Mouse (Mus musculus) spleen, adult 2 months (tissue): ENCODE measurements around the gene Pqlc2. TPM values are rescaled to one million over a fixed set of nuclear protein-coding genes. Genes with fewer than 3 reads are reported as not detected.
A peak's percentile ranks its signal among the peaks of the same experiment; 100 is the strongest.

Experiments used
- DNase-seq, 2 experiments: peaks; one replicate each; pipeline versions ENCODE4 v3.0.0 to v3.0.0-alpha.2; 2012 to 2021; ENCODE audit warnings: low spot score in 2 of 2, low read depth in 1 of 2
- H3K27ac ChIP-seq: fragments of 200-500 bp; 2 replicates; pipeline ENCODE4 v1.5.1; 2012; ENCODE audit warnings: low read length, inconsistent platforms; ENCODE audit not compliant: insufficient read depth
- H3K27me3 ChIP-seq: fragments of 200-500 bp; 2 replicates; pipeline ENCODE4 v1.6.1; 2012; ENCODE audit warnings: mild to moderate bottlenecking, moderate library complexity, low read length, inconsistent platforms; ENCODE audit not compliant: control insufficient read depth, insufficient read depth
- H3K36me3 ChIP-seq: fragments of 200-500 bp; 2 replicates; pipeline ENCODE4 v1.6.1; 2012; ENCODE audit warnings: mild to moderate bottlenecking, low read length, inconsistent platforms; ENCODE audit not compliant: control insufficient read depth, insufficient read depth
- H3K4me1 ChIP-seq: fragments of 200-500 bp; 2 replicates; pipeline ENCODE4 v1.6.1; 2011; ENCODE audit warnings: inconsistent platforms; ENCODE audit not compliant: control insufficient read depth, insufficient read depth, insufficient read length
- H3K4me3 ChIP-seq: fragments of 200-500 bp; 2 replicates; pipeline ENCODE4 v1.5.1; 2011; ENCODE audit warnings: mild to moderate bottlenecking, inconsistent platforms; ENCODE audit not compliant: insufficient read depth, insufficient read length; ENCODE audit errors: extremely low read depth
- CTCF ChIP-seq: fragments of 200-500 bp; IDR thresholded peaks from 2 replicates; pipeline ENCODE4 v1.5.1; 2011; ENCODE audit warnings: mild to moderate bottlenecking, inconsistent platforms; ENCODE audit not compliant: insufficient read depth, insufficient read length, insufficient replicate concordance; ENCODE audit errors: extremely low read depth
- POLR2A ChIP-seq: fragments of 200-500 bp; IDR thresholded peaks from 2 replicates; pipeline ENCODE4 v1.6.1; 2011; ENCODE audit warnings: low read depth, low read length, inconsistent platforms
- WGBS: fragments of 180-500 bp; shearing (Covaris S2); methylation state at CpG from one replicate; pipeline ENCODE4 v1.1.7; 2018; 5-methylcytosine and 5-hydroxymethylcytosine counted together
- polyA plus RNA-seq: library from polyadenylated mRNA; depleted of rRNA; stranded (reverse); fragments of >200 nt; gene quantifications from 2 replicates; pipeline ENCODE4 v1.2.3, GENCODE M21; 2012

Pqlc2 gene
- polyA plus RNA-seq, 1 experiment = 48.3 TPM

DNA sequence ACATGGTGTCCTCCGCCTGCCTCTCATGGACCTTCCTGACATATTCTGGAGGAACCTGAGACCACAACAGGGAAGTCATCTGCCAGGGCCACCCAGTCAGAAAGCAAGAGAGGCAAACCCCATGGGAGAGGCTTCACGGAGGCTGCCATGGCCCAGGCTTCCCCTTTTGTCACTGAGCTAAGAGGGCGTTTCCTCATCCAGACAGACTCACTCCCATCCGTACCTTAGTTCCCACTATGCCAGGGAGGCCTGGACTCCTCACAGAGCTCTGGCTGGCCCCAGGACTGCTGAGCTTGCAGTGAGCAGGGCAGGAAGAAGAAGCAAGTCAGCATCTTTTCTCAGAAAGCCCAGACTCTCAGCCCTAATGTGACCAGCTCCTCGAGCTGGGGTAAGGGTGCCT lies 2.6 kb downstream of the Pqlc2 start:
- Histone ChIP-seq H3K36me3 (peaks cover 1% of the 10 kb centered on the region), H3K4me1 (peaks cover 27% of the 10 kb centered on the region), H3K27me3 (no peaks in the 10 kb centered on the region), H3K27ac (peak overlapping the region; percentile 48), H3K4me3 (no peak overlapping the region)
- TF ChIP-seq POLR2A (no peak), CTCF (no peak)
- WGBS = 29% methylated on average over 5 of the region's 5 CpGs
- DNase-seq = peak; percentile 42 to 71

- H3K4me1 ChIP-seq = peaks cover 22% of the 10 kb centered on the region
- DNase-seq = peak in 1 of 2 experiments; percentile 66
- H3K4me3 ChIP-seq = no peak overlapping the region
- peaks cover 13% of the 10 kb centered on the region for H3K36me3 ChIP-seq
- 61% methylated on average over 3 of the region's 3 CpGs for WGBS
- TF ChIP-seq CTCF = no peak
- TF ChIP-seq POLR2A = no peak
- H3K27ac ChIP-seq = peak overlapping the region; percentile 51
- no peaks in the 10 kb centered on the region for H3K27me3 ChIP-seq
Measured at GRCm38 (mm10) chr4:139305521-139305920, 5.0 kb downstream of the Pqlc2 start.

GRCm38 (mm10) chr4:139302241-139302640 lies 8.3 kb downstream of the Pqlc2 start:
- no peak for DNase-seq
- Histone ChIP-seq H3K36me3 (peaks cover 20% of the 10 kb centered on the region), H3K4me3 (no peak overlapping the region), H3K27me3 (no peaks in the 10 kb centered on the region), H3K27ac (no peak overlapping the region), H3K4me1 (peaks cover 5% of the 10 kb centered on the region; the same call in 1 of the 2 replicates)
- TF ChIP-seq POLR2A (no peak), CTCF (no peak)
- WGBS = 89% methylated on average over 5 of the region's 5 CpGs

- H3K27me3 ChIP-seq = no peaks in the 10 kb centered on the region
- TF ChIP-seq CTCF (no peak), POLR2A (no peak)
- WGBS = 96% methylated on average over 8 of the region's 8 CpGs
- peaks cover 20% of the 10 kb centered on the region for H3K36me3 ChIP-seq
- no peak overlapping the region for H3K27ac ChIP-seq
- no peak overlapping the region for H3K4me3 ChIP-seq
- DNase-seq = no peak
- peaks cover 5% of the 10 kb centered on the region; the same call in 1 of the 2 replicates for H3K4me1 ChIP-seq
Measured at GRCm38 (mm10) chr4:139301780-139302179, 8.7 kb downstream of the Pqlc2 start.

DNA sequence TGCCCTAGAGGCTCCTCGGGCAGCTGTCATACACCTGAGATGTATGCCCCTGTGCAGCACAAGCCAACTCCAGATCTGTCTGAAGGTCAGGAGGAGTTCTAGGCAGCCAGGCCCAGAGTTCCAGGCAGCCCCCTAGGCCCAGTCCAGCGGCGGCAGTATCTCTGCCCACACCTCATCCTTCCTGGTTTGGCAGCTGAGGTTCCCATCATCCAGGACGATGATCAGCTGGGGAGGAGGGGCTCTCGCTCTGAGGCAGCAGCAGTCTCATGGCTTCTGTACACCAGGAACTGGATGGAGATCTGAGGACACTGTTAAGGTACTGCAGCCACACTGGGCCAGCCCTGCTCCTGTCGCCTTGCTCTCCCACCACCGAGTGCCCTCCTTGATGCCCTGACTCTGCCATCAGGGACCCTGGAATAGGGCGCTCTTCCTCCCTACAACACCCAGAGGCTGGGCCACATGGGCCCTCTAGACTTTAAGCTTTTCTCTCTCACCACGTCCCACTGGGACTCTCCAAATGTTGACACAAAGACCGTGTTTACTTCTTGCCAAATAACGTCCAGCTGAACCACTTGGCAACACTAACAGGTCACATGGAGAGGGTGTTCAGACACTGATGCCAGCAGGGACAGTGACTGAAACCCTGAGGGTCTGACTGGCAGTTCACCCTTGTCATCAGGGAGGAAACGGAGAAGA lies 11.7 kb downstream of the Pqlc2 start:
- Histone ChIP-seq H3K4me3 (no peak overlapping the region), H3K4me1 (no peaks in the 10 kb centered on the region), H3K27me3 (no peaks in the 10 kb centered on the region), H3K27ac (no peak overlapping the region), H3K36me3 (peaks cover 20% of the 10 kb centered on the region)
- TF ChIP-seq CTCF (no peak), POLR2A (no peak)
- no peak for DNase-seq
- WGBS = 85% methylated on average over 12 of the region's 12 CpGs

DNA sequence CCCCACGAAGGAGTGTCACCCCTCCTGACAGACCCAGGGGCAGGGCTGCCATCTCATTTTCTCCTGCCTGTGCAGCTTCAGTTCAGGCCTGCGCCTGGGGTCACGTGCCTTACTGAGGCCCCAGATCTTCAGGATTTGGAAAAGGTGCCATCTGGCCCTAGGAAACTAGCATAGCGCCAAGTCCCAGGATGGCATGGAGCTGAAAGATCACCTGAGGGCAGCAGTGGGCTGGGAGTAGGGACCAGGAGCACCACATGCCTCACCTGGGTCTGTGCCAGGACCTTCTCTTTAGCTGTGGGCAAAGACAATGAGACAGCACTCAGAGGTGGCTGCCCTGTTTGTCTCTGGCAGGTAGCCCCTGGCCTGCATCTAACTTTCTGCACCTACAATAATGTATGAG lies 12.9 kb downstream of the Pqlc2 start:
- H3K27me3 ChIP-seq = no peaks in the 10 kb centered on the region
- no peak overlapping the region for H3K4me3 ChIP-seq
- TF ChIP-seq POLR2A (no peak), CTCF (no peak)
- H3K36me3 ChIP-seq = peaks cover 15% of the 10 kb centered on the region
- 86% methylated on average over 4 of the region's 4 CpGs for WGBS
- no peak overlapping the region for H3K27ac ChIP-seq
- H3K4me1 ChIP-seq = no peaks in the 10 kb centered on the region
- no peak for DNase-seq

DNA sequence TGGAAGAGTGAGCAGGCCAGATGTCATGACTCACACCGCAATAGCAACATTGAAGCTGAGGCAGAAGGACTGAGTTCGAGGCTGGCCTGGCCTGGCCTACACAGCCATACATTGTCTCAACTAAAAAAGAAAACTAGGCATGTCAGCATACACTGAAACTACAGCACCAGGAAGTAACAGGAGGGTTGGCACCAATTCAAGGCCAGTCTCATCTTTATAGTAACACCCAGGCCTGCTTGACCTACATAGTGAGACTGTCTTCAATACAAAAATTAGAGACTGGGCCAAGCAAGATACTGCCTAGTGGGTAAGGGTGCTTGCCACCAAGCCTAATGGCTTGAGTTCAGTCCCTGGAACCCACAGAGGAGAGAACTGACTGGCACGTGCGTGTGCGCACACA lies 18.5 kb downstream of the Pqlc2 start:
- DNase-seq = no peak
- no peak overlapping the region for H3K27ac ChIP-seq
- WGBS = 92% methylated on average over 5 of the region's 5 CpGs
- H3K27me3 ChIP-seq = no peaks in the 10 kb centered on the region
- peaks cover 32% of the 10 kb centered on the region for H3K36me3 ChIP-seq
- H3K4me1 ChIP-seq = no peaks in the 10 kb centered on the region
- TF ChIP-seq POLR2A = no peak
- no peak for TF ChIP-seq CTCF
- no peak overlapping the region for H3K4me3 ChIP-seq
